Mouse (Mus musculus): ENCODE measurements around the gene Ctbp1. TPM values are rescaled to one million over a fixed set of nuclear protein-coding genes. Genes with fewer than 3 reads are reported as not detected.

Ctbp1 gene
- polyA plus RNA-seq, 1 experiment from 2014 or later, result 157 TPM

DNA sequence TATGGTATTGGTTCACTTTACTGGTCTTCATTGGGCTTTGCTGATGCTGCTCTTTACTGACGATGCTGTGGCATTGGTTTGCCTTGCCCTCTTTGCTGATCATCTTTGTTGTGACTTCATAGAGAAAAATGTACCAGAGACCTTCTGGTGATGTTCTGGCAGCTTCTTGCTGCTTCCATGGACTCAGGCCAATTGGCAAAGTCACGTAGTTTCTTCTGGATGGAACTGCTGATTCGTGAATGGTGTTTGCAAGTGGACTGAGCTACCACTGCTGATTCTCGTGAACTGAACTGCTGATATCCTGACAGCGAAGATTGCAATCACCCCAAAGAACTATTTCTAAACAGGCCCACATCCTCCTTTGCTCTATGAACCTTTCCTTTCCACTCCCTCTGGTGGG lies 20.4 kb downstream of the Ctbp1 start:
- no peak for ATAC-seq (ENCODE audit: low FRiP score, low TSS enrichment)
- TF ChIP-seq CTCF (IDR thresholded peaks at IDR 0.05; ENCODE audit: low read depth), result no peak
- TF ChIP-seq EP300 (optimal IDR thresholded peaks at IDR 0.05), result no peak

GRCm38 (mm10) chr5:33248186-33248585 lies 26.6 kb downstream of the Ctbp1 start:
- 60% methylated on average over 12 of the region's 12 CpGs for WGBS
- H3K9me3 ChIP-seq (ENCODE audit: control insufficient read depth, low read length), result no peaks in the 10 kb centered on the region
- H3K9ac ChIP-seq (ENCODE audit: low read length), result no peak overlapping the region
- no peaks in the 10 kb centered on the region for H3K4me1 ChIP-seq (replicated peaks; ENCODE audit: control insufficient read depth, insufficient read depth)
- no peak overlapping the region for H3K4me2 ChIP-seq (replicated peaks; ENCODE audit: low read depth)
- peaks cover 41% of the 10 kb centered on the region for H3K36me3 ChIP-seq (ENCODE audit: control insufficient read depth, insufficient read depth, low read length)
- DNase-seq (ENCODE audit: low spot score), result no peak
- no peak overlapping the region for H3K4me3 ChIP-seq (ENCODE audit: low read depth, low read length)
- H3K27me3 ChIP-seq (ENCODE audit: control insufficient read depth, insufficient read depth, low read length), result no peaks in the 10 kb centered on the region
- H3K27ac ChIP-seq (replicated peaks), result no peak overlapping the region
- no peak for TF ChIP-seq EP300 (optimal IDR thresholded peaks at IDR 0.05)
- TF ChIP-seq CTCF (IDR thresholded peaks at IDR 0.05; ENCODE audit: low read depth), result no peak
- no peak for ATAC-seq (ENCODE audit: low FRiP score, low TSS enrichment)

More for the DNA sequence above, 20.4 kb downstream of the Ctbp1 start:
- Histone ChIP-seq H3K27me3 (ENCODE audit: control insufficient read depth, insufficient read depth, low read length) (no peaks in the 10 kb centered on the region), H3K4me2 (replicated peaks; ENCODE audit: low read depth) (no peak overlapping the region), H3K36me3 (ENCODE audit: control insufficient read depth, insufficient read depth, low read length) (peaks cover 73% of the 10 kb centered on the region), H3K9ac (ENCODE audit: low read length) (no peak overlapping the region), H3K4me1 (replicated peaks; ENCODE audit: control insufficient read depth, insufficient read depth) (no peaks in the 10 kb centered on the region), H3K9me3 (ENCODE audit: control insufficient read depth, low read length) (no peaks in the 10 kb centered on the region), H3K27ac (replicated peaks) (no peak overlapping the region), H3K4me3 (ENCODE audit: low read depth, low read length) (no peak overlapping the region)
- no peak for DNase-seq (ENCODE audit: low spot score)
- WGBS, result 70% methylated on average over 5 of the region's 5 CpGs

DNA sequence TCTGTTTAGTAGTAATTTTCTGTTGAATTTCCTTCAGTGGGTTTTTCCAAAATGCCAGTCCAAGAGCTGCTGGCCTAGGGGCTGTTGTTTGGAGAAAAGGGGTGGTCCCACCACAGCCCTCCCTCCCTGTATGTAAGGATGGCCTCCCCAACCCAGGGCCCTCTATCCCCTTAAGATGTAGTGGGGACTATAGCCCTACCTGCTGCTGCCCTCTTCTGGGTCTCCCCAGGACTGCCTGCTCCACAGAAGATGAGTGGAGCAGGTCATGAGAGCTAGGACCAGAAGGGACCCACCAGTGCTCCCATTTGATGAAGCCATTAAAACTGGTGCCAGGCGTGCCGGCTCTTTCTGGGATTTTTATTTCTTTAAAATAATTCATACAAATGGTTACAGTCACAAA lies 27.4 kb downstream of the Ctbp1 start:
- Histone ChIP-seq H3K9ac (ENCODE audit: low read length) (no peak overlapping the region), H3K4me1 (replicated peaks; ENCODE audit: control insufficient read depth, insufficient read depth) (no peaks in the 10 kb centered on the region), H3K27me3 (ENCODE audit: control insufficient read depth, insufficient read depth, low read length) (no peaks in the 10 kb centered on the region), H3K4me2 (replicated peaks; ENCODE audit: low read depth) (no peak overlapping the region), H3K9me3 (ENCODE audit: control insufficient read depth, low read length) (no peaks in the 10 kb centered on the region), H3K27ac (replicated peaks) (no peak overlapping the region), H3K36me3 (ENCODE audit: control insufficient read depth, insufficient read depth, low read length) (peaks cover 37% of the 10 kb centered on the region), H3K4me3 (ENCODE audit: low read depth, low read length) (no peak overlapping the region)
- 80% methylated on average over 2 of the region's 2 CpGs for WGBS
- no peak for ATAC-seq (ENCODE audit: low FRiP score, low TSS enrichment)
- TF ChIP-seq EP300 (optimal IDR thresholded peaks at IDR 0.05) (no peak), CTCF (IDR thresholded peaks at IDR 0.05; ENCODE audit: low read depth) (peak; percentile 72)
- no peak for DNase-seq (ENCODE audit: low spot score)

GRCm38 (mm10) chr5:33245701-33246100 lies 29.1 kb downstream of the Ctbp1 start:
- Histone ChIP-seq H3K36me3 (ENCODE audit: control insufficient read depth, insufficient read depth, low read length) (peaks cover 27% of the 10 kb centered on the region), H3K4me3 (ENCODE audit: low read depth, low read length) (no peak overlapping the region), H3K9ac (ENCODE audit: low read length) (no peak overlapping the region), H3K27me3 (ENCODE audit: control insufficient read depth, insufficient read depth, low read length) (no peaks in the 10 kb centered on the region), H3K27ac (replicated peaks) (peak overlapping the region; percentile 73), H3K9me3 (ENCODE audit: control insufficient read depth, low read length) (no peaks in the 10 kb centered on the region), H3K4me2 (replicated peaks; ENCODE audit: low read depth) (no peak overlapping the region), H3K4me1 (replicated peaks; ENCODE audit: control insufficient read depth, insufficient read depth) (no peaks in the 10 kb centered on the region)
- TF ChIP-seq CTCF (IDR thresholded peaks at IDR 0.05; ENCODE audit: low read depth) (no peak), EP300 (optimal IDR thresholded peaks at IDR 0.05) (no peak)
- DNase-seq (ENCODE audit: low spot score), result peak; percentile 37
- WGBS, result 49% methylated on average over 3 of the region's 3 CpGs
- peak; percentile 71 for ATAC-seq (ENCODE audit: low FRiP score, low TSS enrichment)

- DNase-seq (ENCODE audit: low spot score) (no peak), ATAC-seq (ENCODE audit: low FRiP score, low TSS enrichment) (no peak; the same call in 1 of the 2 replicates)
- no peak overlapping the region for H3K27ac ChIP-seq (replicated peaks)
- H3K4me3 ChIP-seq (ENCODE audit: low read depth, low read length), result no peak overlapping the region
- no peak overlapping the region for H3K9ac ChIP-seq (ENCODE audit: low read length)
- H3K27me3 ChIP-seq (ENCODE audit: control insufficient read depth, insufficient read depth, low read length), result no peaks in the 10 kb centered on the region
- TF ChIP-seq EP300 (optimal IDR thresholded peaks at IDR 0.05) (no peak), CTCF (IDR thresholded peaks at IDR 0.05; ENCODE audit: low read depth) (no peak)
- H3K4me1 ChIP-seq (replicated peaks; ENCODE audit: control insufficient read depth, insufficient read depth), result no peaks in the 10 kb centered on the region
- no peak overlapping the region for H3K4me2 ChIP-seq (replicated peaks; ENCODE audit: low read depth)
- peaks cover 15% of the 10 kb centered on the region for H3K36me3 ChIP-seq (ENCODE audit: control insufficient read depth, insufficient read depth, low read length)
- H3K9me3 ChIP-seq (ENCODE audit: control insufficient read depth, low read length), result no peaks in the 10 kb centered on the region
- 48% methylated on average over 5 of the region's 5 CpGs for WGBS
Observed at GRCm38 (mm10) chr5:33244377-33244920, 30.3 kb downstream of the Ctbp1 start.

DNA sequence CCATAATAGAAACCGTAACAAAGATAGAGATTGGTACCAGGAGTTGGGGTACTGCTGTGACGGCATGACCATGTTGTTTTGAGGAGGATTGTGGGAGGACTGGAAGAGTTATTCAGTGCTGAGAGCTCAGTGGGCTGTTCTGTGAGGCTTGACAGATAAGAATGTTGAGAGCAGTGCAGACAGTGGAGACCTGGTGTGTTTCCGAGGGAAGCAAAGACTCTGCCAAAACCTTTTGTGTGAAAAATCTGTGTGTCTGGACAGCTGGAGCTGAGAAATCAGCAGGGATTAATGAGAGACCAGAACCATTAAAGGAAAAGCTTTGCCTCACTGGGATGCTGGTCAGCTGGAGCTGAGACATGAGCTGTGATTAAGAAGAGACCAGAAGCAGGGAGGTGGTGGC lies 34.9 kb downstream of the Ctbp1 start:
- 0 out of 2 replicates have a peak, but pooled peaks cover 2% of the 10 kb centered on the region for H3K4me1 ChIP-seq (replicated peaks; ENCODE audit: control insufficient read depth, insufficient read depth)
- 43% methylated on average over 3 of the region's 3 CpGs for WGBS
- no peak for TF ChIP-seq EP300 (optimal IDR thresholded peaks at IDR 0.05)
- no peak for TF ChIP-seq CTCF (IDR thresholded peaks at IDR 0.05; ENCODE audit: low read depth)
- ATAC-seq (ENCODE audit: low FRiP score, low TSS enrichment) (no peak), DNase-seq (ENCODE audit: low spot score) (no peak)
- no peaks in the 10 kb centered on the region for H3K36me3 ChIP-seq (ENCODE audit: control insufficient read depth, insufficient read depth, low read length)
- no peak overlapping the region for H3K9ac ChIP-seq (ENCODE audit: low read length)
- H3K4me3 ChIP-seq (ENCODE audit: low read depth, low read length), result no peak overlapping the region
- H3K27me3 ChIP-seq (ENCODE audit: control insufficient read depth, insufficient read depth, low read length), result no peaks in the 10 kb centered on the region
- H3K9me3 ChIP-seq (ENCODE audit: control insufficient read depth, low read length), result no peaks in the 10 kb centered on the region
- no peak overlapping the region for H3K4me2 ChIP-seq (replicated peaks; ENCODE audit: low read depth)
- no peak overlapping the region for H3K27ac ChIP-seq (replicated peaks)
